Mouse (Mus musculus) limb, embryonic 10.5 days (tissue): Measurements from ENCODE around the gene Med25. TPM values are rescaled to one million over a fixed set of nuclear protein-coding genes. Genes with fewer than 3 reads are reported as not detected.

Experiments
- DNase-seq: peaks from one replicate; pipeline ENCODE4 v3.0.0-alpha.2; 2017; ENCODE audit warnings: low spot score
- H3K27ac ChIP-seq: fragments of 300-500 bp; sonication (generic); 2 replicates; pipeline ENCODE4 v1.5.1; 2016; ENCODE audit warnings: mild to moderate bottlenecking
- H3K27me3 ChIP-seq: fragments of 300-500 bp; sonication (generic); 2 replicates; pipeline ENCODE4 v1.6.1; 2016; ENCODE audit warnings: low read depth, mild to moderate bottlenecking; ENCODE audit not compliant: poor library complexity, severe bottlenecking
- H3K36me3 ChIP-seq: fragments of 300-500 bp; sonication (generic); 2 replicates; pipeline ENCODE4 v1.6.1; 2016; ENCODE audit warnings: mild to moderate bottlenecking, moderate library complexity
- H3K4me1 ChIP-seq: fragments of 300-500 bp; sonication (generic); 2 replicates; pipeline ENCODE4 v1.6.1; 2016
- H3K4me3 ChIP-seq: fragments of 300-500 bp; sonication (generic); 2 replicates; pipeline ENCODE4 v1.5.1; 2016; ENCODE audit warnings: mild to moderate bottlenecking, moderate library complexity
- H3K9me3 ChIP-seq: fragments of 300-500 bp; sonication (generic); replicated peaks from 2 replicates; pipeline ENCODE4 v1.6.1; 2016; ENCODE audit warnings: mild to moderate bottlenecking
- WGBS: fragments of 180-500 bp; shearing (Covaris S2); methylation state at CpG from one replicate; pipeline ENCODE4 v1.1.7; 2016; 5-methylcytosine and 5-hydroxymethylcytosine counted together
- polyA plus RNA-seq: library from polyadenylated mRNA; unstranded; fragments of >200 nt; fragmentation: Nextera tagmentation; extraction: Ambion mirVana; gene quantifications from 2 replicates; pipeline ENCODE4 v1.2.1, GENCODE M21; 2016

Med25 gene
- polyA plus RNA-seq, result 140 and 145 TPM in 2 replicates

GRCm38 (mm10) chr7:44892276-44892921 lies at the start of gene Med25:
TSS of gene Med25 (minus strand) at chr7:44892712.
- Histone ChIP-seq H3K27ac (peak within 1 kb of the TSS; percentile 98), H3K9me3 (no peaks in the 10 kb centered on the region), H3K36me3 (peaks cover 38% of the 10 kb centered on the region), H3K4me3 (peak within 1 kb of the TSS; percentile 88), H3K27me3 (no peaks in the 10 kb centered on the region), H3K4me1 (peaks cover 43% of the 10 kb centered on the region)
- 0% methylated on average over 56 of the region's 56 CpGs for WGBS
- DNase-seq, result peak; percentile 90

- Histone ChIP-seq H3K27ac (no peak overlapping the region), H3K4me3 (no peak overlapping the region), H3K9me3 (no peaks in the 10 kb centered on the region), H3K27me3 (no peaks in the 10 kb centered on the region), H3K4me1 (no peaks in the 10 kb centered on the region), H3K36me3 (no peaks in the 10 kb centered on the region)
- WGBS, result 89% methylated on average over 4 of the region's 4 CpGs
- no peak for DNase-seq
Observed at GRCm38 (mm10) chr7:44938680-44939079, 46.2 kb upstream of the Med25 start.

- Histone ChIP-seq H3K9me3 (no peaks in the 10 kb centered on the region), H3K4me1 (peaks cover 19% of the 10 kb centered on the region), H3K27me3 (no peaks in the 10 kb centered on the region), H3K36me3 (peaks cover 22% of the 10 kb centered on the region), H3K27ac (peak within 1 kb of the TSS; percentile 89), H3K4me3 (peak within 1 kb of the TSS; percentile 97)
- peak; percentile 96 for DNase-seq
- under 1% methylated on average over 84 of the region's 84 CpGs for WGBS
Observed at GRCm38 (mm10) chr7:44929204-44930151, 37.0 kb upstream of the Med25 start, which contains the start of gene Ap2a1. TSS of gene Ap2a1 (minus strand) at chr7:44929496.

GRCm38 (mm10) chr7:44928570-44928969 lies 36.1 kb upstream of the Med25 start:
- Histone ChIP-seq H3K27ac (peak overlapping the region; percentile 89), H3K4me1 (peaks cover 19% of the 10 kb centered on the region), H3K4me3 (peak overlapping the region; percentile 97), H3K36me3 (peaks cover 31% of the 10 kb centered on the region), H3K27me3 (no peaks in the 10 kb centered on the region), H3K9me3 (no peaks in the 10 kb centered on the region)
- WGBS, result 0% methylated on average over 1 of the region's 1 CpGs
- no peak for DNase-seq

- H3K4me1 ChIP-seq, result peaks cover 17% of the 10 kb centered on the region
- H3K4me3 ChIP-seq, result no peak overlapping the region
- peaks cover 60% of the 10 kb centered on the region for H3K36me3 ChIP-seq
- WGBS, result 80% methylated on average over 3 of the region's 3 CpGs
- H3K27me3 ChIP-seq, result no peaks in the 10 kb centered on the region
- H3K27ac ChIP-seq, result no peak overlapping the region
- no peak for DNase-seq
- no peaks in the 10 kb centered on the region for H3K9me3 ChIP-seq
Observed at GRCm38 (mm10) chr7:44925468-44925867, 33.0 kb upstream of the Med25 start.

- no peak for DNase-seq
- Histone ChIP-seq H3K27me3 (no peaks in the 10 kb centered on the region), H3K4me1 (peaks cover under 1% of the 10 kb centered on the region), H3K9me3 (no peaks in the 10 kb centered on the region), H3K4me3 (no peak overlapping the region), H3K27ac (no peak overlapping the region), H3K36me3 (peaks cover 79% of the 10 kb centered on the region)
Observed at GRCm38 (mm10) chr7:44922530-44922929, 30.0 kb upstream of the Med25 start.

GRCm38 (mm10) chr7:44919127-44919526 lies 26.6 kb upstream of the Med25 start:
- Histone ChIP-seq H3K4me3 (no peak overlapping the region), H3K27ac (no peak overlapping the region), H3K9me3 (no peaks in the 10 kb centered on the region), H3K4me1 (no peaks in the 10 kb centered on the region), H3K36me3 (peaks cover 87% of the 10 kb centered on the region), H3K27me3 (no peaks in the 10 kb centered on the region)
- WGBS, result 92% methylated on average over 5 of the region's 5 CpGs
- no peak for DNase-seq

GRCm38 (mm10) chr7:44918219-44918618 lies 25.7 kb upstream of the Med25 start:
- no peak overlapping the region for H3K4me3 ChIP-seq
- H3K27ac ChIP-seq, result no peak overlapping the region
- H3K4me1 ChIP-seq, result no peaks in the 10 kb centered on the region
- no peaks in the 10 kb centered on the region for H3K27me3 ChIP-seq
- no peak for DNase-seq
- H3K36me3 ChIP-seq, result peaks cover 87% of the 10 kb centered on the region
- H3K9me3 ChIP-seq, result no peaks in the 10 kb centered on the region
- 85% methylated on average over 3 of the region's 3 CpGs for WGBS

GRCm38 (mm10) chr7:44916881-44917280 lies 24.4 kb upstream of the Med25 start:
- 94% methylated on average over 4 of the region's 4 CpGs for WGBS
- Histone ChIP-seq H3K4me3 (no peak overlapping the region), H3K27me3 (no peaks in the 10 kb centered on the region), H3K27ac (no peak overlapping the region), H3K36me3 (peaks cover 87% of the 10 kb centered on the region), H3K9me3 (no peaks in the 10 kb centered on the region), H3K4me1 (no peaks in the 10 kb centered on the region)
- no peak for DNase-seq

GRCm38 (mm10) chr7:44916191-44916590 lies 23.7 kb upstream of the Med25 start:
- Histone ChIP-seq H3K27ac (no peak overlapping the region), H3K4me1 (no peaks in the 10 kb centered on the region)

GRCm38 (mm10) chr7:44915314-44915713 lies 22.8 kb upstream of the Med25 start:
- no peaks in the 10 kb centered on the region for H3K27me3 ChIP-seq
- no peak overlapping the region for H3K27ac ChIP-seq
- DNase-seq, result no peak
- H3K36me3 ChIP-seq, result peaks cover 87% of the 10 kb centered on the region
- 90% methylated on average over 9 of the region's 9 CpGs for WGBS
- H3K9me3 ChIP-seq, result no peaks in the 10 kb centered on the region
- no peak overlapping the region for H3K4me3 ChIP-seq
- no peaks in the 10 kb centered on the region for H3K4me1 ChIP-seq

More at GRCm38 (mm10) chr7:44916191-44916590, 23.7 kb upstream of the Med25 start:
- Histone ChIP-seq H3K9me3 (no peaks in the 10 kb centered on the region), H3K27me3 (no peaks in the 10 kb centered on the region), H3K36me3 (peaks cover 87% of the 10 kb centered on the region), H3K4me3 (no peak overlapping the region)
- DNase-seq, result no peak
- 86% methylated on average over 6 of the region's 6 CpGs for WGBS

GRCm38 (mm10) chr7:44914396-44914795 lies 21.9 kb upstream of the Med25 start:
- no peak for DNase-seq
- no peak overlapping the region for H3K27ac ChIP-seq
- H3K36me3 ChIP-seq, result peaks cover 88% of the 10 kb centered on the region
- H3K9me3 ChIP-seq, result no peaks in the 10 kb centered on the region
- no peaks in the 10 kb centered on the region for H3K27me3 ChIP-seq
- no peaks in the 10 kb centered on the region for H3K4me1 ChIP-seq
- H3K4me3 ChIP-seq, result no peak overlapping the region
- 89% methylated on average over 2 of the region's 2 CpGs for WGBS
